In the genomic region with DNA sequence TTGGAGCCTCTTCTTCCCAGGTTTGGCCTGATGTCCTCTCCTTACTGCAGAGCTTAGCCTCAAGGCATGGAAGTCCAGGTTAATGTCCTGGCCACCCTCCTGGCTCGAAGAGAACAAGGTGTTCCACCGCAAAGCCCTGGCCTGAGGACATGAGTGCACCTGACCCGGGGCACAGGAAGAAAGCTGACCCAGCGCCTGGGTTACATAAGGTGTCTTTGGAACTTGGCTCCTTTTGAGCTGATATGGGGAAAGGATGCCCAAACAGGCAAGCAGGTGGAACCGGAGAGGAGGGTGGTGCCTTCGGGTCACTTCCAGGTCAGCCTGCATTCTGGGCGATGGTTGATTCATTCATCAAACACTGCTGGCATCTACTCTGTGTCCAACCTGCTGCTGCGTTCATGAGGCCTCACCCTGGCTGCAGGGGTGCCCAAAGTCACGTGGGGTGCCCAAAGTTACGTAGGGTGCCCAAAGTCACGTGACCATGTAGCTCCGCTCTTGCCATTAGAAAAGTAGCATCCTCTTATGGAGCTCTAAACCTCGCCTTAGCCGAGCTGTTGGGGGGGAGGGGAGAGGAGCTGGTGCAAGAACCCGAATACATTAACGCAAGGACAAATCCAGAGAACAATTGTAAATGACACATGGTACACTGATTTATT, we compare ENCODE assay signal across 18 mouse cellular contexts. TPM values are rescaled to one million over a fixed set of nuclear protein-coding genes. Genes with fewer than 3 reads are reported as not detected.
DNase-seq lines count a peak whose midpoint lies in the region; TF ChIP-seq lines count a peak whose summit lies in the region.
"Had no signal": no experiment of that assay in that cellular context is flagged by ENCODE, and none has a peak within 500 bp of the region (broad histone marks: within the 10 kb centered on the region; RNA-seq: fewer than 3 reads in every experiment).

No protein-coding gene starts in this region.

- no peak for TF ChIP-seq CTCF in kidney, adult 2 months (conservative IDR thresholded peaks at IDR 0.05; ENCODE audit: insufficient read depth, insufficient read length, low read depth, low read length)
- TF ChIP-seq CTCF in spleen, adult 2 months (IDR thresholded peaks at IDR 0.05; ENCODE audit: extremely low read depth, insufficient read depth, insufficient read length, insufficient replicate concordance): no peak

- no peak overlapping the region for H3K4me3 ChIP-seq in kidney, adult 2 months (ENCODE audit: insufficient read depth, low read depth, low read length)
- no peak overlapping the region for H3K4me3 ChIP-seq in spleen, adult 2 months (ENCODE audit: extremely low read depth, insufficient read depth, insufficient read length)
- H3K4me3 ChIP-seq: embryonic facial prominence, embryonic 13.5 days; intestine, embryonic 15.5 days; limb, embryonic 15.5 days; megakaryocyte, embryonic 14.5 days; myocyte; neural tube, embryonic 15.5 days had no signal

- no peaks in the 10 kb centered on the region for H3K27me3 ChIP-seq in kidney, adult 2 months (replicated peaks; ENCODE audit: control insufficient read depth, insufficient read depth, low read length)
- H3K27me3 ChIP-seq in spleen, adult 2 months (ENCODE audit: control insufficient read depth, insufficient read depth, low read length): no peaks in the 10 kb centered on the region
- H3K27me3 ChIP-seq: embryonic facial prominence, embryonic 13.5 days; intestine, embryonic 15.5 days; neural tube, embryonic 15.5 days had no signal

- H3K27ac ChIP-seq in kidney, adult 2 months (ENCODE audit: insufficient read depth, low read depth, low read length): peak overlapping the region; percentile 83
- peak overlapping the region; percentile 63 for H3K27ac ChIP-seq in spleen, adult 2 months (ENCODE audit: insufficient read depth, low read length)
- H3K27ac ChIP-seq: embryonic facial prominence, embryonic 13.5 days; intestine, embryonic 15.5 days; limb, embryonic 15.5 days; neural tube, embryonic 15.5 days had no signal

- TF ChIP-seq POLR2A in kidney, adult 2 months (IDR thresholded peaks at IDR 0.05; ENCODE audit: low read depth, low read length): no peak
- no peak for TF ChIP-seq POLR2A in spleen, adult 2 months (IDR thresholded peaks at IDR 0.05; ENCODE audit: low read depth, low read length)

- 41% methylated on average over 16 of the region's 16 CpGs for WGBS in kidney, adult 2 months
- 83% methylated on average over 16 of the region's 16 CpGs for WGBS in spleen, adult 2 months

- peaks cover 40% of the 10 kb centered on the region for H3K4me1 ChIP-seq in kidney, adult 2 months (ENCODE audit: control insufficient read depth, insufficient read depth, low read length)
- peaks cover 56% of the 10 kb centered on the region; the same call in 1 of the 2 replicates for H3K4me1 ChIP-seq in spleen, adult 2 months (ENCODE audit: control insufficient read depth, insufficient read depth, insufficient read length)
- H3K4me1 ChIP-seq: limb, embryonic 15.5 days had no signal

- peak; percentile 96 for DNase-seq in kidney, adult 2 months
- no peak for DNase-seq in kidney, postnatal 4 days
- no peak for DNase-seq in spleen, adult 2 months (ENCODE audit: low read depth in 1 of 2, low spot score in 2 of 2)
- no peak for DNase-seq in spleen, postnatal 14 days (ENCODE audit: low spot score in 2 of 2)
- DNase-seq in kidney, postnatal 14 days: peak; percentile 86
- no peak for DNase-seq in thymus, postnatal 10 days (ENCODE audit: low spot score in 2 of 2)
- DNase-seq in heart, postnatal 14 days: no peak
- DNase-seq: adrenal gland, adult 8-10 months; cerebellum, adult 18-20 months; forebrain, postnatal 0 days; lung, postnatal 10 days; thymus, adult 2 months had no signal

- no peaks in the 10 kb centered on the region for H3K36me3 ChIP-seq in kidney, adult 2 months (ENCODE audit: control insufficient read depth, insufficient read depth, low read length)
- H3K36me3 ChIP-seq in spleen, adult 2 months (ENCODE audit: control insufficient read depth, insufficient read depth, low read length): peaks cover 4% of the 10 kb centered on the region; the same call in 1 of the 2 replicates
- H3K36me3 ChIP-seq: embryonic facial prominence, embryonic 13.5 days; intestine, embryonic 15.5 days; limb, embryonic 15.5 days; neural tube, embryonic 15.5 days had no signal

- intact Hi-C loops in heart, postnatal 14 days (cut with DNase I): no loop called here

RNA-seq across cellular contexts. Expression of a gene that starts 47.0 kb away (rescaled TPM):
- polyA plus RNA-seq in kidney, adult 2 months (2012; rRNA removed): 0.50 and 0.69 TPM in 2 replicates
- 2.9 and 5.5 TPM in 2 replicates for polyA plus RNA-seq in spleen, adult 2 months (2012; rRNA removed)
- total RNA-seq in heart, postnatal 14 days (2021): 1 to 10 TPM; 2.7 to 3.9 TPM

RNA-seq across cellular contexts. Expression of a gene that starts 55.6 kb away (rescaled TPM):
- polyA plus RNA-seq in kidney, adult 2 months (2012; rRNA removed): 20.1 and 22.2 TPM in 2 replicates
- polyA plus RNA-seq in spleen, adult 2 months (2012; rRNA removed): 17.6 and 18.6 TPM in 2 replicates
- total RNA-seq in heart, postnatal 14 days (2021): 10 to 100 TPM; 17.0 to 20.2 TPM

Comparison
In these comparisons a context has a peak if more than half of its experiments do, and no peak if none do; other contexts are left out.
1. DNase-seq: peak in kidney, adult 2 months (single experiment) and kidney, postnatal 14 days (single experiment); none in kidney, postnatal 4 days (0 of 2), spleen, adult 2 months (0 of 2), spleen, postnatal 14 days (0 of 2), thymus, postnatal 10 days (0 of 2) and heart, postnatal 14 days (0 of 2).